Mouse (Mus musculus): ENCODE measurements around the gene Tecpr2. TPM values are rescaled to one million over a fixed set of nuclear protein-coding genes. Genes with fewer than 3 reads are reported as not detected.

Tecpr2 gene
- total and polyA plus RNA-seq, 3 experiments, result 2.8 to 7.5 (median 3.1) TPM

DNA sequence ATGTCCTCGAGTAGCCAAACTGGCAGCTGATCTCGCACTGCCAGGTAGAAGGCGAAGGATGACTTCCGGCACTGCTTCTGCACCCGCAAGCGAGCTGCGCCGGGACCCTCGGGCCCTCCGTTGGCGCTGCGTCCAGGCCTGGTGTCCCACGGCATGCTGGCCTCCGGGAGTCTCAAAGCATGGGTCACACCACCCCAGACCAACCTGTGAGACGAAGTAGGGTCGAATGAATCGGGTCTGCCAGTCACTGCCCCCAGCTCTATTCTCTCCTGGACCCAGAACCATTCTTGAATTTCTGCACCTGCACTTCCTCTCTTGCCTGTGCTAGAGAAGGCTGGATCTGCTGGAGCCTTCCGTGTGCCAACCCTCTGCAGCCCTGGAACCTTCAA is 88.3 kb downstream of the Tecpr2 start:
- no peak overlapping the region for H3K4me3 ChIP-seq (replicated peaks in 1 of 3; ENCODE audit: low read depth in 2 of 3, low read length in 2 of 3, poor library complexity in 1 of 3)
- in situ Hi-C loops (cut with MboI; ENCODE audit: low pct_ligation_motif_present, low pct_unique_long_range_greater_than_20kb, low sequenced_read_pairs), result no loop called here

GRCm38 (mm10) chr12:110977896-110978606 is 89.0 kb downstream of the Tecpr2 start:
- H3K4me3 ChIP-seq (replicated peaks in 1 of 3; ENCODE audit: low read depth in 2 of 3, low read length in 2 of 3, poor library complexity in 1 of 3), result peak overlapping the region; percentile 40 to 95 (median 63)
- dilution Hi-C loops (cut with MboI; ENCODE audit: extremely low pct_ligation_motif_present, extremely low pct_unique_long_range_greater_than_20kb, low sequenced_read_pairs), result no loop called here
- TF ChIP-seq MAX (IDR thresholded peaks at IDR 0.05; ENCODE audit: low read length) (no peak), CHD1 (IDR thresholded peaks at IDR 0.05; ENCODE audit: low read depth, low read length) (no peak), EP300 (IDR thresholded peaks at IDR 0.05; ENCODE audit: low read length) (no peak), MEF2A (IDR thresholded peaks at IDR 0.05; ENCODE audit: borderline replicate concordance, low read depth, low read length) (no peak), RCOR1 (conservative IDR thresholded peaks at IDR 0.05; ENCODE audit: low read depth, low read length) (no peak), ZKSCAN1 (IDR thresholded peaks at IDR 0.05; ENCODE audit: borderline replicate concordance, low read depth, low read length) (no peak), RAD21 (IDR thresholded peaks at IDR 0.05; ENCODE audit: low read depth, low read length) (no peak), JUND (conservative IDR thresholded peaks at IDR 0.05; ENCODE audit: low read depth, low read length) (no peak), IRF4 (IDR thresholded peaks at IDR 0.05; ENCODE audit: low read depth, low read length) (no peak), MAFK (IDR thresholded peaks at IDR 0.05; ENCODE audit: insufficient replicate concordance, low read length) (no peak), MXI1 (IDR thresholded peaks at IDR 0.05; ENCODE audit: low read depth, low read length) (no peak), TCF12 (IDR thresholded peaks at IDR 0.05; ENCODE audit: low read depth, low read length) (no peak), ZC3H11A (IDR thresholded peaks at IDR 0.05; ENCODE audit: low read depth, low read length) (no peak), E2F4 (IDR thresholded peaks at IDR 0.05; ENCODE audit: insufficient replicate concordance, low read depth, low read length) (no peak), NELFE (IDR thresholded peaks at IDR 0.05; ENCODE audit: low read depth, low read length) (no peak), USF1 (IDR thresholded peaks at IDR 0.05; ENCODE audit: low read depth, low read length) (no peak)
- no peak for DNase-seq (ENCODE audit: extremely low read depth)
- H3K4me1 ChIP-seq (ENCODE audit: control insufficient read depth in 1 of 2, insufficient read depth in 2 of 2), result peaks cover 15 to 35% of the 10 kb centered on the region in 2 experiments
- H3K36me3 ChIP-seq (replicated peaks in 1 of 2; ENCODE audit: control insufficient read depth in 1 of 2, insufficient read depth in 1 of 2, low read length in 1 of 2), result peaks cover 14 to 37% of the 10 kb centered on the region in 2 experiments
- in situ Hi-C loops (cut with MboI; ENCODE audit: low pct_ligation_motif_present, low pct_unique_long_range_greater_than_20kb, low sequenced_read_pairs), result no loop called here
- H3K79me2 ChIP-seq (replicated peaks; ENCODE audit: control insufficient read depth, extremely low read depth, insufficient read depth, poor library complexity, severe bottlenecking), result no peaks in the 10 kb centered on the region
- peaks cover 8% of the 10 kb centered on the region for H3K9me3 ChIP-seq (replicated peaks; ENCODE audit: low read length)
- H3K27ac ChIP-seq (ENCODE audit: insufficient read depth, low read depth), result no peak overlapping the region
- H3K4me2 ChIP-seq (ENCODE audit: insufficient read depth, low read depth, poor library complexity, severe bottlenecking), result peak overlapping the region; percentile 64
- H3K9ac ChIP-seq (ENCODE audit: insufficient read depth, low read depth), result peak overlapping the region; percentile 61; the same call in 1 of the 2 replicates
- peaks cover 18% of the 10 kb centered on the region for H3K27me3 ChIP-seq (replicated peaks)

More for the DNA sequence above, 88.3 kb downstream of the Tecpr2 start:
- peaks cover 8% of the 10 kb centered on the region for H3K9me3 ChIP-seq (replicated peaks; ENCODE audit: low read length)
- no peak overlapping the region for H3K27ac ChIP-seq (ENCODE audit: insufficient read depth, low read depth)
- peaks cover 16% of the 10 kb centered on the region for H3K27me3 ChIP-seq (replicated peaks)
- no peak overlapping the region for H3K4me2 ChIP-seq (ENCODE audit: insufficient read depth, low read depth, poor library complexity, severe bottlenecking)
- no peaks in the 10 kb centered on the region for H3K79me2 ChIP-seq (replicated peaks; ENCODE audit: control insufficient read depth, extremely low read depth, insufficient read depth, poor library complexity, severe bottlenecking)
- H3K4me1 ChIP-seq (ENCODE audit: control insufficient read depth in 1 of 2, insufficient read depth in 2 of 2), result peaks cover 14 to 31% of the 10 kb centered on the region in 2 experiments
- TF ChIP-seq KAT2A (IDR thresholded peaks at IDR 0.05; ENCODE audit: insufficient replicate concordance, low read length) (no peak), HCFC1 (IDR thresholded peaks at IDR 0.05; ENCODE audit: low read depth, low read length) (no peak)
- H3K36me3 ChIP-seq (replicated peaks in 1 of 2; ENCODE audit: control insufficient read depth in 1 of 2, insufficient read depth in 1 of 2, low read length in 1 of 2), result peaks cover 14 to 40% of the 10 kb centered on the region in 2 experiments
- H3K9ac ChIP-seq (ENCODE audit: insufficient read depth, low read depth), result no peak overlapping the region
- dilution Hi-C loops (cut with MboI; ENCODE audit: extremely low pct_ligation_motif_present, extremely low pct_unique_long_range_greater_than_20kb, low sequenced_read_pairs), result no loop called here
- no peak for DNase-seq (ENCODE audit: extremely low read depth)

Data from CH12.LX (cell line).